Mouse (Mus musculus) bone marrow macrophage, adult 2 months (primary cell): ENCODE measurements around the gene Bptf.

Experiments
- CTCF ChIP-seq: IDR thresholded peaks from 2 replicates; pipeline ENCODE4 v1.5.1; 2012; ENCODE audit warnings: low read depth, mild to moderate bottlenecking, low read length, moderate library complexity
- POLR2A ChIP-seq: IDR thresholded peaks from 2 replicates; pipeline ENCODE4 v1.6.1; 2012; ENCODE audit warnings: mild to moderate bottlenecking, low read depth, low read length, borderline replicate concordance

DNA sequence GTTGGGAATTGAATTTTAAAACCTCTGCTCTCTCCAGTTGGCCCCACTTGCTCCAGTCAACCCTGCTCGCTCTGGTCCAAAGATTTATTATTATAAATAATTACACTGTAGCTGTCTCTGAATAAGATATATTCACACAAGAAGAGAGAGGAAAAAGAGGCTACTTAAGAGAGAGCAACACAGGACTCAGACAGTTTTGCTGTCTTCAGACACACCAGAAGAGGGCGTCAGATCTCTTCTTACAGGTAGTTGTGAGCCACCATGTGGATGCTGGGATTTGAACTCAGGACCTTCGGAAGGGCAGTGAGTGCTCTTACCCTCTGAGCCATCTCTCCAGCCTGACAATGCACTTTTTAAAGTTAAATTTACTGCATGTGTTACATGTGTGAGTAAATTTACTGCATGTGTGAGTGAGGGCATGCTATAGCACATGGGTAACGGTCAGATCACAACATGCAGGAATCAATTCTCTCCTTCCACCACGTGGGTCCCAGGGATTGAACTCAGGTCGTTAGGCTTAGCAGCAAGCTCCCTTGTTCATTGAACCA, 114.5 kb downstream of the Bptf start:
- no peak for TF ChIP-seq CTCF
- no peak for TF ChIP-seq POLR2A
